Mouse (Mus musculus) MEL (cell line): Measurements from ENCODE around the gene Fam228b. TPM values are rescaled to one million over a fixed set of nuclear protein-coding genes. Genes with fewer than 3 reads are reported as not detected.

Source experiments
- DNase-seq: peaks from one replicate; pipeline ENCODE4 v3.0.0; 2011; ENCODE audit warnings: low read depth, low spot score
- H3K27ac ChIP-seq: 2 replicates; pipeline ENCODE4 v1.5.1; 2012; ENCODE audit warnings: low read depth, mild to moderate bottlenecking, control low read depth, low read length, moderate library complexity; ENCODE audit not compliant: control insufficient read depth
- H3K27me3 ChIP-seq, 2 experiments: fragments of 150-350 bp in 1 of 2; sonication (generic) in 1 of 2; 2 replicates each; pipeline ENCODE4 v1.6.1; 2012; ENCODE audit warnings: low read length in 2 of 2, mild to moderate bottlenecking in 2 of 2, improper control_type of control experiment in 1 of 2, moderate library complexity in 1 of 2; ENCODE audit not compliant: insufficient read depth in 2 of 2, control insufficient read depth in 1 of 2
- H3K36me3 ChIP-seq, 2 experiments: 2 replicates each; pipeline ENCODE4 v1.6.1; 2012 to 2014; ENCODE audit warnings: low read length in 2 of 2, improper control_type of control experiment in 1 of 2, inconsistent platforms in 1 of 2, mild to moderate bottlenecking in 1 of 2; ENCODE audit not compliant: insufficient read depth in 2 of 2, control insufficient read depth in 1 of 2
- H3K4me1 ChIP-seq, 2 experiments: fragments of 150-350 bp in 1 of 2; sonication (generic) in 1 of 2; 2 replicates each; pipeline ENCODE4 v1.6.1; 2012; ENCODE audit warnings: low read length in 2 of 2, improper control_type of control experiment in 1 of 2, mild to moderate bottlenecking in 1 of 2; ENCODE audit not compliant: insufficient read depth in 2 of 2, control insufficient read depth in 1 of 2
- H3K4me3 ChIP-seq, 2 experiments: fragments of 150-350 bp in 1 of 2; sonication (generic) in 1 of 2; 2 replicates each; pipeline ENCODE4 v1.5.1; 2012; ENCODE audit warnings: low read depth in 2 of 2, low read length in 2 of 2, mild to moderate bottlenecking in 2 of 2, moderate library complexity in 2 of 2, control low read depth in 1 of 2, improper control_type of control experiment in 1 of 2; ENCODE audit not compliant: control insufficient read depth in 1 of 2, insufficient read depth in 1 of 2
- H3K79me2 ChIP-seq: 2 replicates; pipeline ENCODE4 v1.6.1; 2012; ENCODE audit warnings: mild to moderate bottlenecking, low read length, moderate library complexity; ENCODE audit not compliant: control insufficient read depth, poor library complexity, insufficient read depth
- H3K9ac ChIP-seq: 2 replicates; pipeline ENCODE4 v1.6.1; 2012; ENCODE audit warnings: low read depth, mild to moderate bottlenecking, control low read depth, low read length, moderate library complexity; ENCODE audit not compliant: control insufficient read depth, poor library complexity, severe bottlenecking
- H3K9me3 ChIP-seq: fragments of 150-350 bp; sonication (generic); replicated peaks from 2 replicates; pipeline ENCODE4 v1.6.1; 2012; ENCODE audit warnings: mild to moderate bottlenecking, low read length, improper control_type of control experiment, moderate library complexity; ENCODE audit not compliant: insufficient read depth
- E2F4 ChIP-seq: IDR thresholded peaks from 2 replicates; pipeline ENCODE4 v1.6.1; 2011; ENCODE audit warnings: low read depth, low read length, improper control_type of control experiment, borderline replicate concordance
- GATA1 ChIP-seq: IDR thresholded peaks from 2 replicates; pipeline ENCODE4 v1.6.1; 2011; ENCODE audit warnings: low read depth, low read length, improper control_type of control experiment
- JUND ChIP-seq: IDR thresholded peaks from 2 replicates; pipeline ENCODE4 v1.6.1; 2011; ENCODE audit warnings: low read depth, mild to moderate bottlenecking, improper control_type of control experiment, low read length
- KAT2A ChIP-seq: conservative IDR thresholded peaks from 2 replicates; pipeline ENCODE4 v1.6.1; 2012; ENCODE audit warnings: low read depth, low read length, improper control_type of control experiment, inconsistent platforms
- MAX ChIP-seq: IDR thresholded peaks from 2 replicates; pipeline ENCODE4 v1.6.1; 2011; ENCODE audit warnings: low read length, improper control_type of control experiment
- MAZ ChIP-seq: IDR thresholded peaks from 2 replicates; pipeline ENCODE4 v1.6.1; 2012; ENCODE audit warnings: low read depth, mild to moderate bottlenecking, inconsistent platforms, low read length, improper control_type of control experiment
- MXI1 ChIP-seq: IDR thresholded peaks from 2 replicates; pipeline ENCODE4 v1.6.1; 2011; ENCODE audit warnings: mild to moderate bottlenecking, low read depth, low read length, improper control_type of control experiment
- NELFE ChIP-seq: IDR thresholded peaks from 2 replicates; pipeline ENCODE4 v1.6.1; 2011; ENCODE audit warnings: low read depth, low read length, improper control_type of control experiment
- POLR2A ChIP-seq, 2 experiments: IDR thresholded peaks; 2 replicates each; pipeline ENCODE4 v1.6.1; 2011 to 2012; ENCODE audit warnings: low read length in 2 of 2, mild to moderate bottlenecking in 2 of 2, control low read depth in 1 of 2, improper control_type of control experiment in 1 of 2, low read depth in 1 of 2, moderate library complexity in 1 of 2; ENCODE audit not compliant: control insufficient read depth in 1 of 2, insufficient read depth in 1 of 2, poor library complexity in 1 of 2
- SIN3A ChIP-seq: IDR thresholded peaks from 2 replicates; pipeline ENCODE4 v1.6.1; 2012; ENCODE audit warnings: low read length, improper control_type of control experiment, inconsistent platforms
- TBP ChIP-seq: IDR thresholded peaks from 2 replicates; pipeline ENCODE4 v1.8.0; 2011; ENCODE audit warnings: low read depth, low read length, improper control_type of control experiment
- USF1 ChIP-seq: IDR thresholded peaks from 2 replicates; pipeline ENCODE4 v1.6.1; 2014; ENCODE audit warnings: low read depth, mild to moderate bottlenecking, inconsistent platforms, low read length, improper control_type of control experiment, moderate library complexity
- ZC3H11A ChIP-seq: IDR thresholded peaks from 2 replicates; pipeline ENCODE4 v1.6.1; 2012; ENCODE audit warnings: low read depth, mild to moderate bottlenecking, inconsistent platforms, low read length, improper control_type of control experiment
- ZMIZ1 ChIP-seq: IDR thresholded peaks from 2 replicates; pipeline ENCODE4 v1.6.1; 2012; ENCODE audit warnings: low read depth, mild to moderate bottlenecking, inconsistent platforms, low read length, improper control_type of control experiment, moderate library complexity
- ZNF384 ChIP-seq: IDR thresholded peaks from 2 replicates; pipeline ENCODE4 v1.6.1; 2012; ENCODE audit warnings: low read depth, mild to moderate bottlenecking, inconsistent platforms, low read length, improper control_type of control experiment
- polyA plus RNA-seq, 2 experiments: library from polyadenylated mRNA; stranded (reverse) in 1 of 2; unstranded in 1 of 2; fragments of >175 nt in 1 of 2; fragments of >200 nt in 1 of 2; gene quantifications; 2 replicates each; pipeline versions ENCODE4 v1.2.1 to v1.2.4; 2012; ENCODE audit warnings: low replicate concordance in 2 of 2, low read depth in 1 of 2; ENCODE audit not compliant: insufficient read length in 2 of 2, insufficient read depth in 1 of 2, missing spikeins in 1 of 2
- total RNA-seq: library from RNA; depleted of rRNA; stranded (reverse); fragments of 300-350 nt; gene quantifications from 2 replicates; pipeline ENCODE4 v1.2.3, GENCODE M21; 2012

Gene Fam228b
- total and polyA plus RNA-seq, 3 experiments, result 4.0 to 5.3 TPM; not detected in 1

DNA sequence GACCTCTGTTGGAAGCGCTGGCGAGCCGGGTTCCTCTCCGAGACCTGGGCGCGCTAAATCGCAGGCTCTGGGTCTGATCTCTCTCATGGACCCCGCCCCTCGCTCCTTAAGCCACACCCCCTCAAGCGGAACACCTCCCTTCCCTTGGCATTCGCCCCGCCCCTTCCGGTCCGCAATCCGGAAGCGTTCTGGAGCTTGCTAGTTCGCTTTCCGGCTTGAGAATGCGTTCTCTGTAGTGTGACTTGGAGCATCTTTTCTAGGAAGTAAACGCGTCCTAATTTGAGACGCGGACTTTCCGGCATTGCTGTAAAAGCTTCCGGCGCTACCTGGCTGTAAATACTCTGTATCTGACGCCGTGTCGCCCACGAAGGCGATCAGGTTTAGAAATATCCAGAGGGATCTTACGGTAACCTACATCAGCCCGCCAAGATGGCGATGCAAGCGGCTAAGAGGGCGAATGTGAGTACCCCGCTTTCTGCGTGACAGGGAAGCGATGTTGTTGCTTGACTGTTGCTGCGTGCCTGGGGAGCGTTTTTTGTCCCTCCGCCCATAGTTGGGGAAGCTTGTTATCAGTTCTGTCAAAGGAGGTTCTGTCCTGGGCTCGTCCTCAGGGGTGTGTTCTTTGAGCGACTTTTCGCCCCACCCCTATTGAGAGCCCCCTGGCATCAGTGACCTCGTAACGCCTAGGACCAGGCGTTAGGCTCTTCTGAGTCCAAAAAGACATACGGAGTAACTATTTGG lies 48.5 kb upstream of the Fam228b start, which contains the start of gene Sf3b6 (continued):
- TF ChIP-seq MAX (peak; percentile 44), ZMIZ1 (peak; percentile 97), SIN3A (peak; percentile 94)

DNA sequence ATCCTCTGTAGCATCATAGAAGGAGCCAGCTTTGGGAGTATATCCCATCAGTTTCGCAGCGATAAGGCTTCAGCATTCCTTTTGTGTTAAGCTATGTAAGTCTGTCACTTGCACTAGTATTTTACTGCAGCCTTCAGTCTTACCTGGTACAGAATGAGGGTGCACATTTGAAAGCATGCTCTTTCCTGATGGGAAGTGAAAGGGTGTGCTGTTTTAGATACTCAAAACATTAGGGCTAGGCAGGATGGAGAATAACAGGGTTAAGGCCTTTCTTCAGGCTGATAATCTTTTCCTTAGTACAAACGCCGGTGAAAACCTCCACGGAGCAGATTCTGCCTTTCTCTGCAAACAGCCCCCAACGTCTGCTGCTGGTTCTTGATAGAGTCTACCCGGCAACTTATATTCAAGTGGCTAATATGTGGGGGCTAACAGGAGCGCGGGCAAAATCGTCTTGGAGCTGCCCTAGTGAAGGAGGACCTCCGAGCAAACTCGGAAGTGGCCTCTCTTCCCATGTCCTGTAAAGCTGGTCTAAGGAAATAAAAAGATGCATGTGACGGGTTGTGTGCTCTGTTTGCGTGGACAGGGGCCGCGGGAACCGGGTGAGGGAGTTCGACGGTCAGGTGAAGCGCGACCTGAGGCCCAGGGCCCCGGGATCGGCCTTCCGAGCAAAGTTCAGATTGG lies 47.8 kb upstream of the Fam228b start:
- no peaks in the 10 kb centered on the region for H3K27me3 ChIP-seq
- peak overlapping the region; percentile 75 to 82 for H3K4me3 ChIP-seq
- H3K9ac ChIP-seq, result peak overlapping the region; percentile 90
- H3K79me2 ChIP-seq, result peaks cover 21% of the 10 kb centered on the region
- H3K36me3 ChIP-seq, result peaks cover 3 to 13% of the 10 kb centered on the region in 2 experiments
- peak overlapping the region; percentile 66 for H3K27ac ChIP-seq
- DNase-seq, result no peak
- peaks cover 4 to 9% of the 10 kb centered on the region in 2 experiments; a peak in 3 of 4 replicates for H3K4me1 ChIP-seq
- H3K9me3 ChIP-seq, result no peaks in the 10 kb centered on the region
- TF ChIP-seq POLR2A (IDR thresholded peaks at IDR 0.05; ENCODE audit: control insufficient read depth in 1 of 2, insufficient read depth in 1 of 2, low read depth in 1 of 2, low read length in 2 of 2, poor library complexity in 1 of 2) (peak in 1 of 2 experiments; percentile 80; a peak in 1 of 4 replicates), NELFE (no peak), GATA1 (0 out of 2 replicates have a peak, but pooled peaks have one; percentile 4), MAZ (no peak)

DNA sequence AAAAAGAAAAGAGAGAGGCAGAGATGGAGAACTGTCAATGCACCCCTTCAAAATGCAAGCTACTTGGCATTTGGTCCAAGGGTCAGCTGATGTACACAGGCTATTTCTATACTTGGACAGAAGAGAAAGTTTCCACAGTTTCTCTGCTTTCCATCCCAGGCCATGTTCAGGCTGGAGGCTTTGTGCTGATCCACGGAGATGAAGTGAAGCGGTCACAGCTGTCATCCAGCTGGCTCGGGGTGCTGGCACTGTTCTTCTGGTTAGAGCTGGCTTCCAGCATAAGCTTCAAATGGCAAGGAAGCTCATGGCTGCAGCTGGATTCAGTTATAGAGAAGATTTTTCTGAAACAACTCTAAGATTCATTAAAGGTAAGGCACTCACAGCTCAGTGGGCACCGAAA lies 44.6 kb upstream of the Fam228b start:
- TF ChIP-seq TBP (no peak), USF1 (no peak), ZNF384 (no peak), NELFE (no peak), MXI1 (no peak), KAT2A (no peak), ZC3H11A (no peak), E2F4 (no peak), JUND (no peak)
- TF ChIP-seq, all 39 proteins: peak for 0
- H3K4me1 ChIP-seq, result peaks cover 2 to 6% of the 10 kb centered on the region in 2 experiments; a peak in 3 of 4 replicates

More for the DNA sequence above, 44.6 kb upstream of the Fam228b start:
- Histone ChIP-seq H3K9me3 (no peaks in the 10 kb centered on the region), H3K9ac (no peak overlapping the region), H3K27me3 (no peaks in the 10 kb centered on the region; a peak in 2 of 4 replicates), H3K36me3 (peaks cover 0 to 8% of the 10 kb centered on the region in 2 experiments; a peak in 2 of 4 replicates), H3K4me3 (no peak overlapping the region), H3K79me2 (peaks cover 10% of the 10 kb centered on the region), H3K27ac (no peak overlapping the region)
- no peak for DNase-seq
